Mouse (Mus musculus): ENCODE measurements around the gene Sp1. TPM values are rescaled to one million over a fixed set of nuclear protein-coding genes. Genes with fewer than 3 reads are reported as not detected.

Sp1 gene
- polyA plus RNA-seq, 1 experiment from 2014 or later = 9.0 TPM

DNA sequence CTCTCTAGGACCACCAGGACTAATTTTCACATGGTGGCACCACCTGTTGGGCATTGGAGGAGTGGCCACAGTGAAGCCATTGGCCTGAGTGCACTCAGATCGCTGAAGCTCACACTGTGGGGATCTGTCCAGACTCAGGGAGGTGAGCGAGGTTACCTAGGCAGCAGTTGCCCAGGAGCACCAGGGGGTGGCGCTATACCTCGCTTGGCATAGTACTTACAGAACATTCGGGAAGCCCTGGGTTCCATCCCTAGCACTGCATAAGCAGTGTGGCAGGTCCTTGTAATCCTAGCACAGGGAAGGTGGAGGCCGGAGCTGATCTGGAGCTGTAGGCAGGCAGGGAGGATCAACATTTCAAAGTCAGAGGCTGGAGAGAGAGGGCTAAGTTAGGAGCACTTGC, 50.0 kb downstream of the Sp1 start:
- no peak overlapping the region for H3K4me2 ChIP-seq (replicated peaks)
- H3K4me1 ChIP-seq (replicated peaks) = peaks cover 9% of the 10 kb centered on the region; the same call in 1 of the 2 replicates
- H3K4me3 ChIP-seq (replicated peaks) = no peak overlapping the region
- no peak overlapping the region for H3K27ac ChIP-seq
- no peaks in the 10 kb centered on the region for H3K36me3 ChIP-seq
- H3K9me3 ChIP-seq = no peaks in the 10 kb centered on the region
- 38% methylated on average over 6 of the region's 6 CpGs for WGBS
- no peaks in the 10 kb centered on the region for H3K27me3 ChIP-seq (replicated peaks)
- H3K9ac ChIP-seq = no peak overlapping the region
- ATAC-seq = no peak

DNA sequence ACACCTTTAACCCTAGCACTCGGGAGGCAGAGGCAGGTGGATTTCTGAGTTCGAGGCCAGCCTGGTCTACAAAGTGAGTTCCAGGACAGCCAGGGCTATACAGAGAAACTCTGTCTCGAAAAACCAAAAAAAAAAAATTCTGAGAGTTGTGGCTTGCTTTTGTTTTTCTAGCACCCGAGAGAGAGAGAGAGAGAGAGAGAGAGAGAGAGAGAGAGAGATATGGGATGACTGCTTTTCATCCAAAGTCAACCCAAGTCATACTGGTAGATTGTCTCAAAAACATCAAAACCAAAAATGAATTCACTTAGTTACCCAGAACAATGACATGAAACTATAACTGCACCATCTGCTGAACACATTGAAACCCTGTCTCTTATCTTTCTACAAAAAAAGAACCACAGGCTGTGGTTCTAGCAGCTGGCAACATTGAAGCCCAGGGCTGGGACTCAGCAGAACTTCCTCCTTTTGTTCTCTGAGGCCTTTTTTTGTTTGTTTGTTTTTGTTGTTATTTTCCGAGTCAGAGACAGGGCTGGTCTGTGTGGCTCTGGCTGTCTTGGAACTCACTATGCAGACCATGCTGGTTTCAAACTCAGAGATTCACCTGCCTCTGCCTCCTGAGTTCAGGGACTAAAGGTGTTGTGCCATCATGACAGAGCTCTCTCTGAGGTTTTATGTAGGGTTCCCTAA, 52.2 kb downstream of the Sp1 start:
- Histone ChIP-seq H3K9me3 (no peaks in the 10 kb centered on the region), H3K27me3 (replicated peaks) (no peaks in the 10 kb centered on the region), H3K9ac (no peak overlapping the region), H3K4me2 (replicated peaks) (peak overlapping the region; percentile 57), H3K27ac (no peak overlapping the region), H3K36me3 (0 out of 2 replicates have a peak, but pooled peaks cover 2% of the 10 kb centered on the region), H3K4me3 (replicated peaks) (no peak overlapping the region), H3K4me1 (replicated peaks) (peaks cover 12% of the 10 kb centered on the region)
- 0 out of 2 replicates have a peak, but pooled peaks have one; percentile 5 for ATAC-seq
- WGBS = 67% methylated on average over 5 of the region's 5 CpGs

DNA sequence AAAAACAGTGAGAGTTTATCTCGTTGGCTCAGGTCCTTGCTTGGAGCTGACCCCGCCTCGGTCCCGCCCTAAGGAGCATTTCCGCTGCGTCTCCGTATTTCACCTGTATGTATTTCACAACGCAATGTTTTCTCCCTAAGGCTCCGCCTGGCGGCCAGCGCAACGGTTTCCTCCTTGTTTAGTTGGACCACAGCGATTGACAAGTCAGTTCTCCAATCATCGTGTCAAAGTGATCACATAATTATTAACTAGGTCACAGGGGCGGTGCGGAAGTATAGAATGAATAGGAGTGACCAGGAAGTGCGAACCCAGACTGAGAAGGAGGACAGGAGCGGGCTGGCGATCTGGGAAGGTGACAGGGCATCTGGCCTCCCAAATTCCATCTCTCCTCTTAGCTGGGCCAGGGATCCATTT, 53.0 kb downstream of the Sp1 start, which contains the start of gene Prr13:
Prr13 (plus strand) TSS at position 125 of the 414 bp plus-strand sequence.
- ATAC-seq = peak; percentile 96
- H3K27ac ChIP-seq = no peak within 1 kb of the TSS
- peak within 1 kb of the TSS; percentile 57 for H3K4me2 ChIP-seq (replicated peaks)
- peak within 1 kb of the TSS; percentile 42 for H3K4me3 ChIP-seq (replicated peaks)
- H3K27me3 ChIP-seq (replicated peaks) = no peaks in the 10 kb centered on the region
- no peaks in the 10 kb centered on the region for H3K9me3 ChIP-seq
- peak within 1 kb of the TSS; percentile 21; the same call in 1 of the 2 replicates for H3K9ac ChIP-seq
- H3K4me1 ChIP-seq (replicated peaks) = peaks cover 12% of the 10 kb centered on the region
- under 1% methylated on average over 19 of the region's 19 CpGs for WGBS
- 0 out of 2 replicates have a peak, but pooled peaks cover 2% of the 10 kb centered on the region for H3K36me3 ChIP-seq

DNA sequence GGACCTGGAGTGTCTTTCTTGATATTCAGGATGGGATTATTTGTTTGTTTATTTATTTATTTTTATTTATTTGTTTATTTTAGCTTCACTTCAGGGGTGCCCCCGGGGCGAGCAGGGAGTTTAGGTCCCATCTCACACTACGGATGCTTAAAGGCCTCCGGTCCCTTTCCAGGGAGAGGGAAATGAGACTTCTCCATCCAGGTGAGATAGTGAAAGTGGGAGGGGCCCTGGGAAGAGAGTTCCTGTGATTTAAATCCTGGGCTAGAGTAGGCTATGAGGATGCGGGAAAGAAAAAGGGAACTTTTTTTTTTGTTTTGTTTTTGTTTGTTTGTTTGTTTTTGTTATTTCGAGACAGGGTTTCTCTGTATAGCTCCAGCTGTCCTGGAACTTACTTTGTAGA, 53.4 kb downstream of the Sp1 start:
- H3K9ac ChIP-seq = peak overlapping the region; percentile 21; the same call in 1 of the 2 replicates

DNA sequence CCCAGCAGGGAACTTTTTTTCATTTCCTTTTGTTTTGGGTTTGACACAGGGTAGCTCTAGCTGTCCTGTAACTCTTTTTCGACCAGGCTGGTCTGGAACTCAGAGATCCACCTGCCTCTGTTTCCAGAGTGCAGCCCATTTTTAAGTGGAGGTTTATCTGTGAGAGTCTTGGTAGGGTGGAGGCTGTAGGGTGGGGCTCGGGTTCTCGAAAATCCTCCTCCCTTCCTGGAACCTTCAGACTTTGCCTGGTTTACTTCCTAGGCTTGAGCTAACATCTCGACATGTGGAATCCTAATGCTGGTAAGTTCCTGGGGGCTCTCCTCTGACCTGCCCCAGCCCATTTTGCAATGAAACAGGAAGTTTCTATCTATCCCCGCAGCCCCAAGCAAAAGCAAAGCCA, 53.9 kb downstream of the Sp1 start:
- ATAC-seq = peak; percentile 8; the same call in 1 of the 2 replicates

More for the DNA sequence above, 53.4 kb downstream of the Sp1 start:
- Histone ChIP-seq H3K27ac (no peak overlapping the region), H3K27me3 (replicated peaks) (no peaks in the 10 kb centered on the region), H3K4me2 (replicated peaks) (peak overlapping the region; percentile 57), H3K9me3 (no peaks in the 10 kb centered on the region), H3K4me3 (replicated peaks) (peak overlapping the region; percentile 42), H3K4me1 (replicated peaks) (peaks cover 12% of the 10 kb centered on the region), H3K36me3 (0 out of 2 replicates have a peak, but pooled peaks cover 2% of the 10 kb centered on the region)
- 24% methylated on average over 6 of the region's 6 CpGs for WGBS
- peak; percentile 61 for ATAC-seq

DNA sequence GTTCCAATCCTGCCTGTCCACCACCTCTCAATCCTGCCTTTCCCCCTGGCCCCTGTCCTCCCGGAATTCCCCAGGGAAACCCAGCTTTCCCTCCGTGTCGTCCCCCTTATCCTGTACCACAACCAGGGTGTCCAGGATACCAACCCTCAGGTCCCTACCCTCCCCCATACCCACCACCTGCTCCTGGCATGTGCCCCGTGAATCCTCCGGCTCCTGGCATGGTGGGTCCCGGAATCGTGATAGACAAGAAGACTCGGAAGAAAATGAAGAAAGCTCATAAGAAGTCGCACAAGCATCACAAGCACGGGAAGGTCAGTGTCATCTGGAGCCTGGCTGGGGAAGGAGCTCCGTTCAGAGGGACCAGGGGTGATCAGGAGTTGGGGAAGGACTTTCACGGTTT, 54.5 kb downstream of the Sp1 start:
- 77% methylated on average over 12 of the region's 12 CpGs for WGBS
- H3K27me3 ChIP-seq (replicated peaks) = no peaks in the 10 kb centered on the region
- peak overlapping the region; percentile 42; the same call in 1 of the 2 replicates for H3K4me3 ChIP-seq (replicated peaks)
- H3K9ac ChIP-seq = 0 out of 2 replicates have a peak overlapping the region, but pooled peaks have one; percentile 3
- no peak overlapping the region for H3K27ac ChIP-seq
- peaks cover 12% of the 10 kb centered on the region for H3K4me1 ChIP-seq (replicated peaks)
- H3K4me2 ChIP-seq (replicated peaks) = peak overlapping the region; percentile 57
- ATAC-seq = no peak
- H3K36me3 ChIP-seq = 0 out of 2 replicates have a peak, but pooled peaks cover 2% of the 10 kb centered on the region
- no peaks in the 10 kb centered on the region for H3K9me3 ChIP-seq

More for the DNA sequence above, 53.9 kb downstream of the Sp1 start:
- peak overlapping the region; percentile 57 for H3K4me2 ChIP-seq (replicated peaks)
- H3K9me3 ChIP-seq = no peaks in the 10 kb centered on the region
- peak overlapping the region; percentile 42 for H3K4me3 ChIP-seq (replicated peaks)
- H3K27me3 ChIP-seq (replicated peaks) = no peaks in the 10 kb centered on the region
- WGBS = 44% methylated on average over 5 of the region's 5 CpGs
- peaks cover 12% of the 10 kb centered on the region for H3K4me1 ChIP-seq (replicated peaks)
- 0 out of 2 replicates have a peak, but pooled peaks cover 2% of the 10 kb centered on the region for H3K36me3 ChIP-seq
- no peak overlapping the region for H3K27ac ChIP-seq
- no peak overlapping the region for H3K9ac ChIP-seq

DNA sequence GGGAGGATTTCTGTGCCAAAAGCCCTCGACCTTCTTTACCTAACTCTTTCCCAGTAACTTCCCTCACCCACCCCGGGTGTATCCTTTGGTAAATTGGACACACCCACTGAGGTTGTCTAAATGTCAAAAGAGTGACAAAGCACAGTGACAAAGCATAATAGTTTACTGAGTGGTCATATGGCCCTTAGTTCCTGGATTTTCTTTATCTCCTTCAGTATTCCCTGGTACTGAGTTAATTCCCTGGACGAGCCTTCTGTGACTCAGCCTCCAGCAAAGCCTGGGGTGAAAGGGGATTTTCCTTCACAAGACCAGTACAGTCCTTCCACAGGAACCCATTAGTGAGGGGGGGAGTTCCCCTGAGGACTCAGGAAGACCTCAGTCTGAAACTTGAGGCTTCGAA, 55.0 kb downstream of the Sp1 start:
- no peak for ATAC-seq
- no peaks in the 10 kb centered on the region for H3K9me3 ChIP-seq
- H3K27me3 ChIP-seq (replicated peaks) = no peaks in the 10 kb centered on the region
- 0 out of 2 replicates have a peak overlapping the region, but pooled peaks have one; percentile 3 for H3K9ac ChIP-seq
- WGBS = 50% methylated on average over 4 of the region's 4 CpGs
- 0 out of 2 replicates have a peak, but pooled peaks cover 2% of the 10 kb centered on the region for H3K36me3 ChIP-seq
- peak overlapping the region; percentile 57 for H3K4me2 ChIP-seq (replicated peaks)
- no peak overlapping the region for H3K4me3 ChIP-seq (replicated peaks)
- peaks cover 12% of the 10 kb centered on the region for H3K4me1 ChIP-seq (replicated peaks)
- no peak overlapping the region for H3K27ac ChIP-seq

DNA sequence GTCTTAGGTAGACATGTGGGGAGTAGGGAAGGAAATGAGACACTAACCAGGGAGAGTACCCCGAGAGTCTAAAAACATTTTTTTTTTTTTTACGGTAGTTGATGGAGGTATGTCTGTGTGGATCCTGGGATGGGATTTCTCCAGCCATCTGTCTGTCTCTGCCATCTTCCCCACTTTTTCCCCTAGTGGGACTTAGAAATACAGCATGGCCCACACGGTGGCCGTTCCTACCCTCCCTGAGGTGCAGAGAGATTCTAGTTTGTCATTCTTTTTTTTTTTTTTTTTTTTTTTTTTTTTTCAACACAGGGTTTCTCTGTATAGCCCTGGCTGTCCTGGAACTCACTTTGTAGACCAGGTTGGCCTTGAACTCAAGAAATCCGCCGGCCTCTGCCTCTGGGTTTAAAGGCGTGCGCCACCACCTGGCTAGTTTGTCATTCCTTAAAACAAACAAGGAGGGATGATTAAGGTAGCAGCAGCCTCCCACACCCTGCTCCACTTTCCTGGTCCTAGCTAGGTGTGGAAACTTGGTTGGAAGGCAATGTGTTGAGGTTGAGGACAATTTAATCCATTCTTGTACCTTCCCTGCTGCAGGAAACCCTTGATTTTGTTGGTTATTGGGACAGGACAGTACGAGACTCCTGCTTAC, 55.6 kb downstream of the Sp1 start:
- Histone ChIP-seq H3K4me2 (replicated peaks) (peak overlapping the region; percentile 57; the same call in 1 of the 2 replicates), H3K36me3 (0 out of 2 replicates have a peak, but pooled peaks cover 2% of the 10 kb centered on the region), H3K9me3 (no peaks in the 10 kb centered on the region), H3K4me1 (replicated peaks) (peaks cover 12% of the 10 kb centered on the region), H3K4me3 (replicated peaks) (no peak overlapping the region), H3K27me3 (replicated peaks) (no peaks in the 10 kb centered on the region), H3K27ac (no peak overlapping the region), H3K9ac (no peak overlapping the region)
- 77% methylated on average over 9 of the region's 9 CpGs for WGBS
- ATAC-seq = no peak

DNA sequence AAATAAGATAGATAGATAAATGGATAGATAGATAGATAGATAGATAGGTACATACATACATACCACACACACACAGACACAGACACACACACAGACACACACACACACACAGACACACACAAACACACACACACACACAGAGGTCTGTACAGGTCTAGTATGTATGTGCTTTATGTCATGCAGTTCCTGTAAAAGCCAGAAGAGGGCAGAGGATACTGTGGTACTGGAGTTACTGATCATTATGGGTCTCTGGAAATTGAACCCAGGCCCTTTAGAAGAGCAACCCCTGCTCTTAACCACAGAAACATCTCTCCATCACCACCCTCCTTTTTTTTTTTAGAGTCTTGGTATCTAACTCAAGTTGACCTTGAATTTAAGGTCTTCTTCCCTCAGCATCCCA, 57.7 kb downstream of the Sp1 start:
- H3K9me3 ChIP-seq = no peaks in the 10 kb centered on the region
- peaks cover 12% of the 10 kb centered on the region for H3K4me1 ChIP-seq (replicated peaks)
- H3K9ac ChIP-seq = no peak overlapping the region
- no peak overlapping the region for H3K27ac ChIP-seq
- no peak for ATAC-seq
- 0 out of 2 replicates have a peak, but pooled peaks cover 8% of the 10 kb centered on the region for H3K36me3 ChIP-seq
- no peak overlapping the region for H3K4me2 ChIP-seq (replicated peaks)
- no peak overlapping the region for H3K4me3 ChIP-seq (replicated peaks)
- no peaks in the 10 kb centered on the region for H3K27me3 ChIP-seq (replicated peaks)

DNA sequence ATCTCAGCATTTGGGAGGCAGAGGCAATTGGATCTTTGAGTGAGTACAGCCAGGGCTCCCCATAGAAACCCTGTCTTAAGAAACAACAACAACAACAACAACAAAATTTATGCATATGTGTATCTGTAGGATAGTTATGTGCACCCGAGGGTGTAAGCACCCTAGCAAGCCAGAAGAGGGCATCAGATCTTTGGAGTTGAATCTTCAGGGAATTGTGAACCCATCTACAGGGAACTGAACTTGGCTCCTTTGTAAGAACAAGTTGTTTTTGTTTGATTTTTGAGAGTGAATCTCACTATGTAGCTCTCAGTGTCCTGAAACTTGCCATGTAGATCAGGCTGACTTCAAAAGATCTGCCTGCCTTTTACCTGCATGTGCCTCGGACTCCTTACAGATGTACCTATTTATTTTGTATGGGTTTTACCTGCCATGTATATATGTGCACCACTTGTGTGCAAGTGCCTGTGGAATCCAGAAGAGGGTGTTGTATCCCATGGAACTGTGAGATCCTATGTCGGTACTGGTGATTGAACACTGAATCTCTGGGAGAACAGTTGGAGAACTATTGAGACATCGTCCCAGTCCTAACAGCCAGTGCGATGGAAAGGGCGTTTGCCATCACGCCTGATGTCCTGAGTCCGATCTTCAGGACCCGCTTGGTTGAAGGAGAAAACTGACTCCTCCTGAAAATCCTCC, 62.9 kb downstream of the Sp1 start:
- WGBS = 95% methylated on average over 9 of the region's 9 CpGs
- no peak overlapping the region for H3K27ac ChIP-seq
- H3K9ac ChIP-seq = no peak overlapping the region
- no peaks in the 10 kb centered on the region for H3K9me3 ChIP-seq
- no peak overlapping the region for H3K4me3 ChIP-seq (replicated peaks)
- no peak overlapping the region for H3K4me2 ChIP-seq (replicated peaks)
- H3K36me3 ChIP-seq = 0 out of 2 replicates have a peak, but pooled peaks cover 10% of the 10 kb centered on the region
- ATAC-seq = no peak
- peaks cover 3% of the 10 kb centered on the region for H3K4me1 ChIP-seq (replicated peaks)
- no peaks in the 10 kb centered on the region for H3K27me3 ChIP-seq (replicated peaks)

DNA sequence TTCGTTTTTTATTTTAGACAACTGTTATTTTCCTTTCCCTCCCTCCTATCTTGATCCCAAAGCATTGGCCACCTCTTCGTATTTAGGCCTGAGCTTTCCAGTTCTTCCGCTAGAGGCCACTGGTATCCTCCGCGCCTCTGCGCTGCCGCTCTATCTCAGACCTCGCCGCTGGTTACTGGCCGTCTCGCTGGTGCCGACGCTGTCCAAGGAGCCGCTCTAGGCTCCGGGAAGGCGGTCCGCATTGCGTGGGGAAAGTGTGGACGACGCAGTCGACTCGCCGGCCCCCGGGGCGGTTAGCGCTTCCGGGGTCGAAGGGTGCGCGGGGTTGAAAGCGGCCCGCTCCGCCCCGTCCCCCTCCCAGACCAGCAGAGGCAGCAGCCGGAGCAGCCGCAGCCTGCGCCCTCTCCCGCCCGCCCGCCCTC, 64.3 kb downstream of the Sp1 start, which contains the start of gene Pcbp2:
Pcbp2 (plus strand) TSS at position 357 of the 422 bp plus-strand sequence.
- H3K9me3 ChIP-seq = no peaks in the 10 kb centered on the region
- H3K4me3 ChIP-seq (replicated peaks) = peak within 1 kb of the TSS; percentile 90
- H3K27me3 ChIP-seq (replicated peaks) = no peaks in the 10 kb centered on the region
- H3K9ac ChIP-seq = peak within 1 kb of the TSS; percentile 95
- under 1% methylated on average over 31 of the region's 40 CpGs for WGBS
- H3K36me3 ChIP-seq = peaks cover 14% of the 10 kb centered on the region; the same call in 1 of the 2 replicates
- H3K4me1 ChIP-seq (replicated peaks) = peaks cover 3% of the 10 kb centered on the region
- peak within 1 kb of the TSS; percentile 97 for H3K27ac ChIP-seq
- peak; percentile 100 for ATAC-seq
- peak within 1 kb of the TSS; percentile 51 for H3K4me2 ChIP-seq (replicated peaks)
